Mouse (Mus musculus): ENCODE data around the gene Tbx4.
A peak's percentile ranks its signal among the peaks of the same experiment; 100 is the strongest.

Gene Tbx4

DNA sequence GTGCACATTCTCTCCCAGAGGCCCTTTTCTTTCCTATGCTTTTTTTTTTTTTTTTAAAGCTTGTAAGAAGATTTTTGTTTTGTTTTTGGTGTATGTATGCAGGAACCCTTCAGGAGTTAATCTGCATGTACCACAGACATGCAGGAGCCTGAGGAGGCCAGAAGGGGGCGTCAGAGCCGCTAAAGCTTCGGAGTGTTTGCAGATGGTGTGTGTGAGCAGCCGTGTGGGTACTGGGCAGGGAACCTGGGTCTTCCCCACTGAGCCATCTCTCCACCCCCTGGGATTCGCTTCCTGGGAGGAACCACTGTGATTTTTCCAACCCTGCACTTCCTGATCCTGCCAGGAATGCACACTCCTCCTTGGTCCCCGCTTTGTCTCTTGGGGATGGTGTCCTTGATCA lies 35.5 kb upstream of the Tbx4 start:
- peak; percentile 11 for DNase-seq (ENCODE audit: low spot score)

DNA sequence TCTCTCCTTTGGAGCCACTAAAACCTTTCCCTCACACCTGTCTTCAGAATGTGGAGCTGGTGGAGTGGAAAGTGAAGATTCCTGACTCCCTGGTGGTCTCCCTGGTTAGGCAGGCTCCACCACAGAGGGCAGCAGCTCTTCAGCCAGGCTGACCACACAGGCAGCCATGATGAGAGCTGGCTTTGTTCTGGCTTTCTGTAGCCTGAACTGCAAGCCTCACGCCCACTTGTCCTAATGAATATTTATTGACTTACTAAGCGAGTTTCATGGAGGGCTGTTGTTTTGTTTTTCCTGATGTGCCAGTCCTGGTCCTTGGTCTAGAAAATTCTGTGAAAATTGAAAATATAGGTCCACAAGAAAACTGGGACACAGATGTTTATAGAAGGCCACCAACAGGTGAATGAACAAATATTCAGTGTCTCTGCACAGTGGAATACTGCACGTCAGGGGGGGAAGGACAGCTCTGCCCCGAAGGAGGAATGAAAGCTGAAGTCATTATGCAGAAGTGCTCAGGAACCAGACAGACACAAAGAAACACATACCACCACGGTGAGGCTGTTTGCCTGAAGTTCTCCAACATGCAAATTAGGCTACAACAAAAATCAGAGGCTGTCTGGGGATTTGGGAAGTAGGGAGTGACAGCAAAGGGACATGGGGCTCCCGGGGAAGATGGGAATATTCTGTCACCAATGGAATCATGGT lies 28.1 kb upstream of the Tbx4 start:
- DNase-seq (ENCODE audit: low spot score): no peak

DNA sequence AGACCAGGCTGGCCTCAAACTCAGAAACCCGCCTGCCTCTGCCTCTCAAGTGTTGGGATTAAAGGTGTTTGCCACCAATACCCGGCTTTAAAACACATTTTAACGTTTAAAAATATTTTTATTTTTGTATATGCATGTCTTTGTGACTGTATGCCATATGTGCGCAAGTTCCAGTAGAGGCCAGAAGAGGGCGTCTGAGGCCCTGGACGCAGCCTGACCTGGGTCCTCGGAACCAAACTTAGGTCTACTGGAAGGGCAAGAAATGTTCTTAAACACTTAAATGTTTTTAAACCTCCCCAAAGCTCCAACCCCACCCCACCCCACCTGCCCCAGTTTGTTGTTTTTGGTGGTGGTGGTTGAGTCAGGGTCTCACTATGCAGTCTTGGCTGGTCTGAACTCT lies 21.9 kb upstream of the Tbx4 start:
- DNase-seq (ENCODE audit: low spot score): no peak

DNA sequence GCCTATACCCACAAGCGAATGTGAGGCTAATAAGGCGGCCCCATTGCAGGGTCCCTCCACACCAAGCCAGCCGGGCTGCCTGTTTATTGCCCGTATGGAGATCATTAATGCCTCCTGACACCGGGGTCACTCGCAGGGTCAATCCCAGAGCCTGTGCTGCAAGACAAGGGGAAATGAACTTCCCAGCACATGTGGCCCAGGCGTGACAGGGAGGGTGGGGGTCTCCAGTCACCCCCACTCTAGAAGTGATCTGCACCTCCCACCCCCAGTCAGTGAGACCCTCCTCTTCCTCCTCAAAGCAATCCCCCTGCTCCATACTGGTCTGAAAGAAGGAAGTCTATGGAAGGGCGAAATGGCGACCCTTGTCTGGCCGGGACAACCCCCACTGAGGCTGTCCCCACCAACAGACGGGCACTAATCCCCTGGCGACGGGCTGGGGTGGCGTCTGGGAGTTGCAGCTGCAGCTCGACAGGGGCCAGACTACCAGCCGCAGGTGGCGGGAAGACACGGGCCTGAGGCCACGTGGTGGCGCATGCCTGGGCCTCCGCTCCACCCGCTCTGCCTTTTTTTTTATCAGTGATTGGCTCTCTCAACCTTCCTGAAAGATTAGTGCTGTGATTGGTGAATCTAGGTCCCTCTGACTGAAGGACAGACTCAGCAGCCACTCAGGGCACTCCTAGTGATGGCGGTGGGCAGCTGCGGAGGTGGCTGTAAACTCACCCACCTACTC lies 10.0 kb upstream of the Tbx4 start:
- DNase-seq (ENCODE audit: low spot score): no peak

DNA sequence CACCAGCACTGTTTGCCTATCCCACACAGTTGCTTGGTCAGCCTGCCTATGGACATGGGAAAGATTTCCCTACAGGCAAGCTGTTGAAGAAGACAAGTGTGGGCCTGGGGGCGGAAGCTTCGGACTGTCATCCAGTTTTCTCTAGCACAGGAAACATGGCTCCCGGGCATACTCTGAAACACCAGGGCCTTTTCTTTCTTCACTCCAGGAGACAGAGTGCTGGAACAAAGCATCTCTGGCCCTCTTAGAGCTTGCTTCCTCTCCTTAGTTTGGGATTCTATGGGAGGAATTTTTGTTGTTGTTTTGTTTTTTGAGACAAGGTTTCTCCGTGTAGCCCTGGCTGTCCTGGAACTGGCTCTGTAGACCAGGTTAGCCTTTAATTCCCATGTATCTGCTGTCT lies 1.7 kb upstream of the Tbx4 start:
- DNase-seq (ENCODE audit: low spot score): no peak

DNA sequence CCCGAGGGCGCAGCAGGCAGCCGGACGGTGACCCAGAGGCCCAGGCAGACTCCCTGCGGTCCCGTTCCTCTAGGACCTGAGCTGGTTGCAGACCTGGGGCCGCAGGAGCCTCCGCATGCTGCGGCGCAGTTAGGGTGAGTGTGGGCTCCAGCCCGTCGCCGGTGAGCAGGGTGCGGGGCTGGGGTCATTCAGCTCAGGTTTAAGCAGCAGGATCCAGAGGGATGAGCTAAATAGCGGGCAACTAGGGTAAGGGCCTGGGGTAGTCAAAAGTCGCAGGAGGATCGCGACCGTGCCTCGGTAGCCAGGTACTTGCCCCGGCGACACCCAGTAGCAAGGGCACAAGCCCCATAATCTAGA lies 185 bp downstream of the Tbx4 start:
- no peak for DNase-seq (ENCODE audit: low spot score)

DNA sequence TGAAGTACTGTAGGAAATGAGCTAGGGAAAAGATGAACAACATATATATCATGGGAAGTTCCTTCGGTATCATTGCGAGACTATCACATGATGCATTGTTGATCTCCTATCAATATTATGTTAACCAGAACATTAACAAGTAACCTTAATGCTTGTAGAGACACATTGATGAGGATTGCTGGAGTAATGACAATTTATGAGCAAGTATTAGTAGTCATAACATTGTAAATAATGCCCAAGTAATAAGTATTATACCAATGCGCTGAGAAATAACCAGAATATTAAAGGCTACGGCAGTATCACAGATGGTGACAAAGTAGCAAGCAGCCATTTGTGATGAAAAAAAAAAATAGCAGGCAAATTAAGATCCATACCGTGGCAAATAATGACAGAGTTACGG lies 1.1 kb downstream of the Tbx4 start:
- no peak for DNase-seq (ENCODE audit: low spot score)

DNA sequence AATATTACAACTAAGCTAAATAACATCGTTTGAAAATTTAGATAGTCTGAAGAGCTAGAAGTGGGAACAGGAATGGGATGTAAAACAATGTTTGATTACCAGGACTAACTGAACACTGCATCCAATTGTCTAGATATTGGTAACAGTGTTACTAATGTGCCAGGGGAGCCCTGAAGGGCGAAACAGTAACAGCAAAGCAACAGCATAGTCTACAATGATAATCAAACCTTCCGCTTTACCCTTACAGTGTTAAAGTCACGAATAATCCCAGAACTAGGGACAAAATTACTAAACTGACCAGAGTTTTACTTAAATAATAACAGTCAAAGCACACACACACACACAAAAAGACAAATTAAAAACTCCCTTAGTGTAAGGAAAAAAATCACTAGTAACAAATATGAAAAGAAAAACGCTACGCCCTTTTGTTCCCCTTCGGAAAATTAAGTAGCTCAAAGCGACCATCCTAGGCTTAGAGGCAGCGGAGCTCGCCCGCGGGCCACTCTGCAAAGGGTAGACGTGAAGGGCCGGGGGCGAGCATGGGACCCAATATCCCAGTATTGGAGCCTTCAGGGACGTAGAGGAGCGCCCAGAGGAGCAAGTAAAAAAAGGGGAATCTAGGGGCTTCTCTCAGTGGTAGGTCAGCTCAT lies 1.7 kb downstream of the Tbx4 start:
- no peak for DNase-seq (ENCODE audit: low spot score)

DNA sequence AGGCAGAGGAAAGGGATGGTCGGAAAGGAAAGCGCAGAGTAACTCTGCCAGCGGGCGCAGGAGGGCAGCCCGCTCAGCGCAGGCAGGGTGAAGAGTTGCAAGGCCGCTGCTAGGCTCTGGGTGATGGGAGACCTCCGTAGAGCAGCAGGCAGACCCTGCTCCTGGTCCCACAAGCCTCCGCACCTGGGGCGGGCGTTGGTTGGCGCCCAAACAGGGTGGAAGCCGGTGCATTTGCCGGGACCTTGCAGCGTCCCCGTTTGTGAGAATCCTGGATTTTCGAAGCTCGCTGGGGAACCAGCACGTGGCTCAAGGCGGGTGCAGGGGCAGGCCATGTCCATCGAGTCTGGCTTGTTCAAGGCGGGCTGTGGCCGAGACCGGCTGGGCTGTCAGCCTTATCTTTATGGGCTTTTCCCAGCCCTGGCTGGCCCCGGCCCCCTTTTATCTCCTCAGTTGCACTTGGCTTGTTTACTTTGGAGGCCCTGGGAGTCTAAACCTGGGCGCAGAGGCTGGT lies 2.3 kb downstream of the Tbx4 start:
- DNase-seq (ENCODE audit: low spot score): no peak

DNA sequence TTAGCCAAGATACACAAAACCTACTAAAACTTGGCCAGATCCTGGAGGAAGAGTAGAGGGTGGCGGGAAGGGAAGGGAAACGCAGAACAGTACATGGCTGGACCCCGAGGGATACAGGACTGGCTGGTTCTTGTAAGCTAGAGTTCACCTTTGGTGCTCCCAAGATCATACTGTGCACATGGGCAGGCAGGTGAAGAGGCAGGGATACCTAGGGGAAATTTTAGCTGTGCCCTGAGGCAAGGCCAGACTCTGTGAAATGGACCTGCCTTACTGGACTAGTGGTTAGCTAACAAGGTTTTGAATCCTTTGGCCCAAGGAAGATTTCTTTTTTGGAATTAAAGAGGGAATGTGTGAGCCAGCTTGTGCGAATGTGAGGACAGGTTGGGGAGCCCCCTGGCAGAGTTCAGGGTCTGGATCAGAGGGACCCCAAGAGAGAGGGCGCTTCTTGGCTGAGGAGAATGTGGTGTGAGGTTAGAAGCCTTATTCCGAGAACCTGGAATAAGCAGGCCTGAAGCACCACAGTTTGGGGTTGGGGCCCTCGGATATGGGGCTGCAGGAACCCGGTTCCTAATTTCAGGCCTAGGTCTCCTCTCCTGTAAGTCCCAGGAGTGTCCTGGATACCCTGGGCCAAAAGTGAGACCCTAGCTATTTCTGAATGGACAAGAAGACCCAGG lies 3.0 kb downstream of the Tbx4 start:
- no peak for DNase-seq (ENCODE audit: low spot score)

DNA sequence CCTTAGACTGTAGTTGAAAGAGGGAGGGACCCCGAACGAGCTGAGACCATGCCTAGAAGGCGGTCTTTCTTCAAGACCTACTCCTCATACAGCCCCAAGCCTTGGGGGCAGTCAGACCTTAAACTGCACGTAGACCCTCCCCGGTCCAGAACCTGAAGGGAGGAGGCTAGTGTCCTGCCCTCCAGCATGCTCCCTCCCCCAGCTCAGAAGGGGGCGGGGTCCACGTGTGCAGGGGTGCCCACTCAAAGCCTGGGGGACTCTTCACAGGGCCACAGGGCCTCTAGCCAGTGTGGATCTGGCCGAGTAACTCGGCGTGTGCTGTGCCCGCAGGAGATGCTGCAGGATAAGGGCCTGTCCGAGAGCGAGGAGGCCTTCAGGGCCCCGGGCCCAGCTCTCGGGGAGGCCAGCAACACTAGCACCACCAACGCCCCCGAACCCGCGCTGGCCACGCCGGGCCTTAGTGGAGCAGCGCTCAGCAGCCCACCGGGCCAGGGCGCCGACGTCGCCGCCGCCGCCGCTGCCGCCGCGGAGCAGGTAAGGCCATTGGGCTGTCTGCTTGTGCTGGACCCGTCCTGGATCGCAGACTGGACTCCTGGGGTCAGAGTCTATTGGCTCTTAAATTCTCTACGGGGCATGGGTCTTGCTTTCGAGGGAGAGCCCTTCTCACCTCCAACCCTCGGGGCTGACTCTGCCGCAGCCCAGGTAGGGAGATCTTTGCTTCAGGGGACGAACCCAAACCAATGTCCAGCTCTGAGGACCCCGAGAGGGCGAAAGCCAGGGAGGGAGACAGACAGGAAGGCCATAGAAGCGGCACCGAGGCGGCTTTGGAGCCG lies 3.7 kb downstream of the Tbx4 start:
- DNase-seq (ENCODE audit: low spot score): no peak

DNA sequence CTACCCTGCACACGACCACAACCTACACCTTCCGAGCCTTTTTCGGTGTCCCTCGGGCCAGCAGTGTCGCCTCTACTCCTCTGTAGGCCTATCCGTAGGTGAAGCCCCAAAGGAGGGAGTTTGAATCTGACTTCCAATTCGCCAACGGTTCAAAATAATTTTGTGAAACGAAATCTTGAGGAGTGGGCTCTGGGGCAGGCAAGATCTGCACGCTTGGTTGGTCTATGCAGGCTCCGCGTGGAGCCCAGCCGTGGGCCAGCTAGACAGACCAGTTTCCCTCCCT lies 4.3 kb downstream of the Tbx4 start:
- no peak for DNase-seq (ENCODE audit: low spot score)

DNA sequence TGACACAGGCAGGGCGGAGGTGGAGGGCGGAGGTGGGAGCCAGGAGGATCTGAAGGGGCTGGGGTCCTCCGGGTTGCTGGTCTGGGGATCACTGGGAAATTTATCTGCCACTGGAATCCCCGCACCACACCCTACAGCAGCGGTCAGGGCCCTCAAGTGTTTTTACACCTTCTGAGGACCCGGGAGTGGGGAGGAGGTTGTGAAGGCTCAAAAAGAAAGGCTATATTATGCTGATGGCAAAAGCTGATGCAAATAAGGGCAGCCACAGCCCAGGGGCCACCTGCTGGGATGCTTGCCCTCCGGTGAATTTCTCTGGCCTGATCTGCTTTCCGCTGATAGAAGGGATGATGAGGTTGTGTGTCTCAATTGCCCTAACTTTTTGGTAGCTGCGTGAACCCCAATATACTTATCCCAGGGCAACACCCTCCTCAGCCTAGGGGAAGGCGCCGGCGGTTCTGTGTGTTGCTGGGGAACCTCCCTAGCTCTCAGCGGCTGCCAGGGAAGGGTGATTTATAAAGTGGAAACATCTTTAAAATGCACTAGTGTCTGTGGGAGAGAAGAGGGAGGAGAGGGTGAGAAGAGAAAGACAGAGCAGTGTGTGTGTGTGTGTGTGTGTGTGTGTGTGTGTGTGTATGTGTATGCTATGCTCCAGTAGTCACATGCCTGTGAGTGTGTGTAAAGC lies 4.9 kb downstream of the Tbx4 start:
- DNase-seq (ENCODE audit: low spot score): no peak

DNA sequence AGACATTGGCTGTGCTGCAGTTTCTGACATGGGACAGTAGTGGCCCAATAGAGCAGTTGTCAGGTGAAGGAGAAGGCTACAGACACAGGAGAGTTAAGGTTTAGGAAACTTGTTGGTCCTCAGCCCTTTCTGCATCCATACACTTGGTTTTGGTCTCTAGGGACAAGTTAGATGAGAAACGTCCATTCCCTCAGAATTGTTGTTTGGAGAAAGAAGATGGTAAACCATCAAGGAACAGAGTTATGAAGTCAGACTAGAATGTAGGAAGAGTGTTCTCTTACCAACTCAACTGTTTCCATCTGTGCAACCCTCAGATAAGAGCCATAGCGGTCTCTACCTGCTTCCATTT lies 5.4 kb downstream of the Tbx4 start:
- DNase-seq (ENCODE audit: low spot score): no peak

DNA sequence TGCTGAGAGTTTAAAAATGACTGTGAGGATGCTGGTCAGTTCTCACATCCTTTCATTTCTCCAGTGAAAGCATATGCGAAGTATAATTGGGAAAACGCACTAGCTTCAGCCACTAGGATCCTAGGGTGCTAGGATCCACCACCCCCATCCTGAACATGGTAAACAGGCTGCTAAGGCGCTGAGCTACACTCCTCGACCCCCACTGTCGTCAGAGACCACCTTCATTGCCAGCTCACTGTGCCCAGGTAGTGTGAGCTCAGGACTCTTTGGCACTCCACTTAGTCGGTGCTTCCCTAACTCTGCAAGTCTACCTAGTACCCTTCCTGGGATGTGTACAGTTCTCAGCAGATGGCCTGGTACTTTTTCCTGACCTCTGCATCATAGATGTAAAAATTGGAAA lies 6.5 kb downstream of the Tbx4 start:
- DNase-seq (ENCODE audit: low spot score): no peak

DNA sequence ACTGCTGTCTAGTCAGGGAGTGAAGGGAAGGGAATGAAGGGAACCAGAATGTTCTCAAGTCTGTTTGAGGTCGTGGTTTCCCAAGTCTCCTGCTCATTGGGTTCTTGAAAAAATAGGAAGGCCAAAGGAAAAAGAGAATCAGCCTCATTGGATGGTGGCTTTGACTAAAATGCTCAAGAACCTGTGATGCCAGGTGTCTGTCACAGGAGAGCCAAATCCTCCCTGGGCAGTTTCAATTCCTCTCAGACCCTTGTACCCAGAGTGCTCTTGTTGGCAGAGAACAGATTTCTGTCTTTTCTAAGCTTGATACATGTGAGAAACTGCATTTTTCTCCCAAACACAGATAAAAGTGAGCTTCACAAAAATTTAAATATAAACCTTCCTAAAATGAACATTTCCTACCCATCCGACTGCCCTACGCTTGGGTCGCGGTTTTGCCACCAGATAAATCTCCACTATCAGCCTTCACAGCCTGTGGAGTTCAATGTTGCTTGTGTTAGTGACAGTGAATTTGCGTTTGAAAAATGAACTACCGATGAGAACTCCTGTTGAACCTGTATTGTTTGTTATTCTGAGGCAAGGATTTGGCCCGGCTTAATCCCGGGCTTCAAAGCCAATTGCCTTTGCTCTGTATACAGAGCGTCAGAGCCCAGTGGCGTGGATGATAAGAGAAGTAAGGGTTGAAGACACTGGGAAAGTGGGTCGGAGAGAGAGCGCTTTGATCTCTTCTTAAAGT lies 7.3 kb downstream of the Tbx4 start:
- no peak for DNase-seq (ENCODE audit: low spot score)

DNA sequence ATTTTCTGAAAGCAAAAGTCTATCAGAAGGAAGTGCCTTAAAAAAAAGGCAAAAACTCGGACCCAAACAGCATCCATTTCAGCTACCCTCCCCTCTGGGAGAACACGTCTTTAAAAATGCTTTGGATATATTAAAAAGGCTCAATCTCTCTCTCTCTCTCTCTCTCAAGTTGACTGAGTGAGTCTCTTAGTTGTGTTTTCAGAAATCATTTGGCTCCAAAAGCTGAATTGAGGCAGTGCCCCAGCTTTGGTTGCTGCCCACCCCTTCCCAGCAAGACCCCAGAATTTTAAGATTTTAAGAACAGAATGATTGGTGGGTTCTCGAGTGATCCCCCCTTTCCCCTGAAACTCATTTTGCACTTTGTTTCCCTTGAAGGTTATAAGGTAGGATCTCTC lies 7.9 kb downstream of the Tbx4 start:
- DNase-seq (ENCODE audit: low spot score): no peak

DNA sequence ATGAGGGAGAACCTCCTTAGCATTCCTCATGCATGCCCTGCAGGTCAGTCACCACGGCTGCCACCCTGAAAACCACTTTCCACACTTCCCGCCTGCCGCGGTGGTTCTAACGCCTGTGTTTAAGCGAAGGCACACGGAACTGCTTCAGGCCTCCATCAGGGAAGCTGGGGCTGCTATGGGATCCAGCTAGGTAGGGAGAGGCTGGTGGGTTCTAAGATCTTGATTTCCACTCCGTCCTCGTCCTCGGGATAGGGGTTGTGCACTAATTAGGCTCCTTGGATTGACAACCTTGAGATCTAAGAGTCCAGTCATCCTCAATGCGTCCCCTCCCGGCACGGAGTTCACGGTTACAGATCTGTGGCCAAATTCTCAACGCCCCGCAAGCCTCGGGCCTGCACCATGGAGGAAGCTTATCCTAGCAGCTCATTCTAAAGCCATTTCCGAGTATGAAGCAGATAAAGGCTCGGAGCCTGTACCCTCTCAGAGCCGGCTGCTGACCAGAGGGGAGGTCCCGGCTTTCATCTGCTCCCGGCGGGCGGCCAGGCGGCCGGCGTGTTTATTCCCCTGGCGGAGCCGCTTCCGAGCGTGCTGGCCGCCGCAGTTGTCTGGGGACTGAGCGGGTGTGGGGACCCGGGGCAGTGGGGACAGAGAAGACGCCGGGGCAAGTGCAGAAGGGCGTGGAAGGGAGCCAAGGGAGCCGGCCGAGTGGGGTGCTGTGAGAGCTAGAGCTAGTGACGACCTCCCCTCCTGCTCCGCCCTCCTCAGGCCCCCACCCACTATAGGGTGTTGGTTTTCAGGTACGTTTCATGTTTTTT lies 8.7 kb downstream of the Tbx4 start:
- peak; percentile 23 for DNase-seq (ENCODE audit: low spot score)

DNA sequence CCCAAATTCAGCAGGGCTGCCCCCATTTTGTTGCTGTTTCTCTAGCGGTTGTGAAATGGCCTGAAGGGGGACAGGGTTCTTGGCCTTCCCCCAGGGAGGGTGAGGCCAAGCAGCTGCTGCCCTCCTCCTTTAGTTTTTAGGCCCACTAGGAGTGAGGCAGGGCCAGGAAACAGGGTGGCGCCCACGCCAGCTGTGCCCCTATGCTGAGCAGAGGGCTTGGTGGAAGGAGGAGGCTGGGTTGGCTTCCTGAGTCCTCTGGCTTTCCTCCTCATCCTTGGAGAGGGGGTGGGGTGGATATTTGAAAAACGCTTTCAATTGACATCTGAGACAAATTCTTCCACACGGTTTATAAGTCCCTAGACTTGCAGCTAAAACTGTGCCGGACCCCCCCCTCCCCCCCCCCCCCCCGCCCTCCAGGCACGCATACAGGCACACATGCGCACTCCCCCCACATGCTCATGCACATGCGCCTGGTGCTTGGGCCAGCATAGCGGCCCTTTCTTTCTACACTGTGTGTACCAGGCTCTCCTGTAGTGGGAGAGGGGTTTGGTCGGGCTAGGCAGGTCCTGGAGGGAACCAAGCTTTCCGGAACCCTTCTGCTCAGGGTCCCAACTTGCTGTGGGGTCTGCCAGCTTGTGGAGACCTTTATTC lies 10.2 kb downstream of the Tbx4 start:
- DNase-seq (ENCODE audit: low spot score): no peak

DNA sequence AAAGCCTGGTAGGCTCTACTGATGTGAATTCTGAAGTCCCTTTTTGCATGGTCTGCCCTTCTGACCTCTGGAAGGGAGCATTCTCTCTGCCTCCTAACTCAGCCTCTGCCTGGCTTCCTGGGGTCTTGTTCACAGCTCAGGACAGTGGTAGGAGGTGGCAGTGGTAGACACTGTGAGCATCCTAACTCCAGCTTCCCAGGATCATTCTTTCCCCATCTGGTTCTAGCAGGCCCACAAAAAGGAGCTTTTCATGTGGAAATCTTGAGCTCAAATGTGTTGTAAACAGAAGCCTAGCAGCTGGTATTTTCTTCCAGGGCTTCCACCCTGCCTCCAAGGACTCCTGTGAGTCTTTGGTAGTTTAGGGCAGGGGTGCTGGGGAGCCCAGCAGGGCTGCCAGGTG lies 14.1 kb downstream of the Tbx4 start:
- DNase-seq (ENCODE audit: low spot score): no peak

Data from ovary, postnatal 36 days (tissue).